Mouse (Mus musculus): ENCODE data around the gene Gne.
A peak's percentile ranks its signal among the peaks of the same experiment; 100 is the strongest.

Gne gene

GRCm38 (mm10) chr4:44083945-44084344 lies at the start of gene Gne:
TSS of gene Gne (minus strand) at chr4:44084177.
- DNase-seq: peak; percentile 52

GRCm38 (mm10) chr4:44126805-44127204 lies 42.8 kb upstream of the Gne start:
- no peak for DNase-seq

- no peak for DNase-seq
Measured at GRCm38 (mm10) chr4:44119410-44120201, 35.6 kb upstream of the Gne start.

GRCm38 (mm10) chr4:44115046-44115445 lies 31.1 kb upstream of the Gne start:
- no peak for DNase-seq

- DNase-seq: no peak
Measured at GRCm38 (mm10) chr4:44113393-44114138, 29.6 kb upstream of the Gne start.

- DNase-seq: peak; percentile 49
Measured at GRCm38 (mm10) chr4:44112741-44113140, 28.8 kb upstream of the Gne start.

- no peak for DNase-seq
Measured at GRCm38 (mm10) chr4:44110771-44111170, 26.8 kb upstream of the Gne start.

GRCm38 (mm10) chr4:44108297-44108696 lies 24.3 kb upstream of the Gne start:
- no peak for DNase-seq

- peak; percentile 45 for DNase-seq
Measured at GRCm38 (mm10) chr4:44107339-44107738, 23.4 kb upstream of the Gne start.

GRCm38 (mm10) chr4:44106297-44106821 lies 22.4 kb upstream of the Gne start:
- DNase-seq: no peak

- peak; percentile 55 for DNase-seq
Measured at GRCm38 (mm10) chr4:44104195-44104917, 20.4 kb upstream of the Gne start.

GRCm38 (mm10) chr4:44103620-44104019 lies 19.6 kb upstream of the Gne start:
- DNase-seq: no peak

- no peak for DNase-seq
Measured at GRCm38 (mm10) chr4:44097576-44098335, 13.8 kb upstream of the Gne start.

GRCm38 (mm10) chr4:44094475-44094874 lies 10.5 kb upstream of the Gne start:
- DNase-seq: no peak

- peak; percentile 32 for DNase-seq
Measured at GRCm38 (mm10) chr4:44092359-44092758, 8.4 kb upstream of the Gne start.

- no peak for DNase-seq
Measured at GRCm38 (mm10) chr4:44085566-44085965, 1.6 kb upstream of the Gne start.

GRCm38 (mm10) chr4:44084602-44085325 lies 787 bp upstream of the Gne start:
- DNase-seq: no peak

GRCm38 (mm10) chr4:44078358-44078933 lies 5.5 kb downstream of the Gne start:
- DNase-seq: no peak

GRCm38 (mm10) chr4:44074422-44074821 lies 9.6 kb downstream of the Gne start:
- no peak for DNase-seq

GRCm38 (mm10) chr4:44073799-44074198 lies 10.2 kb downstream of the Gne start:
- DNase-seq: no peak

- DNase-seq: no peak
Measured at GRCm38 (mm10) chr4:44072873-44073441, 11.0 kb downstream of the Gne start.

Measured in kidney, postnatal 10 days (tissue).